Mouse (Mus musculus): ENCODE results near the gene Lpar4.

Lpar4 gene

DNA sequence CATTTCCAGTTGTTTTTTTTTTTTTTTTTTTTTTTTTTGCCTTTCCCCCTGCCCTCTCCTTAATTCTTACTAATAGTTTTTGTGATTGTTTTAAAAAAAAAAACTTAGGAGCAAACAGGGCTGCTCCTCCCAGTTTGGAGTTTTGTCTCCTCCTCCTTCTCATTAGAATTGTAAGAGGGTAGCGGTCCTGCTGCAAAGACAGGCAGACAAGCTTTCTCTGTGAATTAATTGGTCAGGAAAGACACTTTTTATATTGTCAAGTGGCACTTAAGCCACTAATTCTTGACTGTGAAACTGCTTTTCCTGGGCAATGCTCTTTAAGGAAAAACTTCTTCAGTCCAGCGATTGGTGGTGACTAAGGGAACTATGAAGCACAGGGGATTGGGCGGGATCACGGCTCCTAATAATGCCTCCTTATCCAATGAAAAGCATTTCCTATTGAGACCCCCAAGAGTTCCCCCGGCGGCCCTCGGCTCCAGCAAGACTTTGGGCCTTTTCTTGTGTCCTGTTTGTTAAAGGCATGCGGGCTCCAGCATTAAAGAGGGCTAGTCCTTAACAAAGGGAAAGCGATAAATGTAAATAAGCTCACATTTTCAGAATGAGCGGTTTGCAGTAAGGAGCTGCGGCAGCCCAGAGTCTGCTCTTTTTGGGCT lies at the start of gene Lpar4:
TSS of gene Lpar4 (plus strand) at position 451 of the 653 bp plus-strand sequence.
- in situ Hi-C loops (cut with MboI), result no loop called here

DNA sequence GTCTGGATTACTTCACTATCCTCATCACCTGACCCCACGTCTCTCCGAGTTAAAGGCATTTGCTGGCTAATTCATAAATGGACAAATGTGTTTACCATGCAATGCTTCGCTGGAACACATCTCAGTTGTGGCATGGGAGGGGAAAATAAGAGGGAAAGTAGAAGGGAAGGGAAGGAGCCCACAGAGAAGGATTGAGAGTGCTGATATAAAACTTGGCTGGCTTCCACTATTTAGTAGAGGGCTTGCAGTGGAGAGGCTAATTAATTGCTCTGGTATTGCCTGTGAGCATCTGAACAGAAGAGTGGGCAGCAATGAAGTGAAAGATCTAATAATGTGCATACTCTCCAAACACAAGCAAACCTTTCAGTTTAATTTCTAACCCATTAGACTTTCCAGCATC lies 49.0 kb upstream of the Lpar4 start:
- in situ Hi-C loops (cut with MboI), result no loop called here

DNA sequence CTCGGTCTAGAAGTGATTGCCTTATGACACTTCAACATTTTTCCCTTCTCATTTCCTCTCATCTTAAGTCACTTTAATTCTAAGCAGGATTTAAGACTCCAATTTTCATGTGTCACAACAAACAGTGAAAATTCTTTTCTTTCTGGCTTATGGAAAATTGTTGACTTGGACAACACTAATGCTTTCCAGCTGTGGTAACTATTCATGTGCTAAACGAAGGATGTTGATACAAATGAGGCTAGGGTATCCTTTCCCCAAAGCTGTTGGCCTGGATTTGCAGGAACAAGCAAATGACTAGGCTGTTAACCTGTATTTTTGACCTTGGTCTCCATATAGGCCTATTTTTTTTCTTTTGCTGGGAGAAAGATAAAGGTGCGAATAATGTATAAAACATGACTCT lies 48.5 kb upstream of the Lpar4 start:
- in situ Hi-C loops (cut with MboI), result no loop called here

DNA sequence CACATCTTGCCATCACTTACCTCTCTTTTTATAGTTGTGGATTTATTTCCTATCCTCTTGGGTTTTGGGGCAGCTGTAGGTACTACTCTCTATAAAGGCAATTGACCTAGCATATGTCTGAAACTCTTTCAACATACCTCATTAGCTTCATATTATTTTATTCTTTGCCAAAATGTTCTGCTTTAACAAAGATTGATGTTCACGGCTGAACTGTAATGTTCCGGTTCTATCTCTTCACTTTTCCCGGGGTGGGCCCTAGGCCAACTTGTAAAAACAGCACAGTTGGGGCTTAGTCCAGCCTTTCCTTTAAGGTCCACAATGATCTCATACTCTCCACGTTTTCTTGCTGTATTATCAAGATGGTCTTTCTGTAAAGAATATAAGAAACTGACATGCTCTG lies 48.1 kb upstream of the Lpar4 start:
- in situ Hi-C loops (cut with MboI), result no loop called here

DNA sequence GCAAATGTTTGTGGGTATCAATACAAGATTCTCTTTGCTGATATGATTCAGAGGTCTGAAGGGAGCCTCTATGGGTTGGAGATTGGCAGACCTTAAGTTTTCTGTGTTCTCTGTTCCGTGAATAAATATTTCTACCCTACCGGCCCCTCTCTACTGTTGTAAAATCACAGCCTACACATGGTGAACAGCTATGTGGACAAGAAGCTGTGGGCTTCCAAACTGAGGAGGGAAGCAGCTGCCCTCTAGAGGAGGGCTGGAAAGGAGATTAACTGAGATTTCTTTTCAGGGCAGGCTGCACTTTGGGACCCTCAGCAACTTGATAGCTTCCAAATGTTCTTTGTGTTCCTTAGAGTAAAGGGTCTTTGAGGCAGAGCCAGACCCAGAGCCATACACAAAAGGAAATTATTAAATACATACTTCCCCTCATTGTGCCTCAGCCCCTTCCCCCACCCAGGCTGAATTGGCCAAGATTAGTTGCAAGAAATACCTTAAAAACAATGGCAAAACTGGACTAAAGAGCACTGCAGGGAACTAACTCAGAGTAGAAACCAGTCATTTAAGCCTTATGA lies 22.6 kb upstream of the Lpar4 start:
- in situ Hi-C loops (cut with MboI), result no loop called here

DNA sequence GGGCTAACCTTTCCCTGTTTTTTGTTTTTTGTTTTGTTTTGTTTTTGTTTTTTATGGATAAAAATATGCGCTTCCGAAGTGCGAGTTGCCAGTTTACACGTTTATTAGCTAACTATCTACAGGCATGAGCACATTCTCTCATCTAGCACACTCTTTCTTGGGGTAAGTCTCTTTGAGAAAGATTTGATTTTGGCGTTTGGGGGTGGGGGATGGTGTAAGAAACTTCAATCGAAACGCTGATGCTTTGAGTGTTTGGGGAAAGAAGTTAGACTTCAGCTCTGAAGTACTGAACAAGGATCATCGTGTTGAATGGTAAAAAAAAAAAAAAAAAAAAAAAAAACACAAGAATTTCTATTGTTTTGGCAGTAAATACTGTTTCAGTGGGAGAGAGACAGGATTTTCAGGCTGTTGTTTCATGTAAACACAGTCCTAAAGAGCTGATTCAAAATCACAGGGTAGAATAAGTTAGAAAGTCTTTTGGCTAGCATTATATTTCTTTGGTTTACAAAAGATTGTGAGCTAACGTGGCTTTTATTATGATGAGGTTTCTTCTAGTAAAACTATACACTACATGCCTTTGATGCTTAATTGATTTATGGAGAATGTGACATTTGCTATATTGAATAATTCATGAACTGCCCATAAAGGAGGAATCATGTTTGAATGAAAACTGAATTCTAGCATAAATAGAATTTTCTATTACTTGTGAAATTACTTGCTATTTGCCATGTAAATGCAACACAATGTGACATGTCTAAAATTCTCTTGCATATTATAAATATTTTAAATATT lies 599 bp downstream of the Lpar4 start:
- in situ Hi-C loops (cut with MboI), result no loop called here

DNA sequence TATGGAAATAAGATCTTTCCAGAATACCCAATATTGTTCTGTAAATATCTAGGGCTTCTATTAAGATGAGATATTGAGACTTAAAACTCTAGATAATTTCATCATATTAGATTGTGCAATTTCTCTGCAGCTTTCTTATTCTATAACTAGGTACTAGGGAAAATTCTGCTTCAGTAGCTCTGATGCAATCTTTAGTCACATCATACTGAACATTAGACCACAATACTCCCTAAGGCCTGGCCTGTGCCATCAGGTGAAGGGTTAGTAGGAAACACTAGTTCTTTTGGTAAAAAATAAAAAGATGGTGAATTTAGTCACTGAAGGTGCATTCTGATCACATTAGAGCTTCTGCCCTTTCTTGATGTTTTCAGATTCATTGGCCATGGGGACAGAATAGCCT lies 4.1 kb downstream of the Lpar4 start:
- in situ Hi-C loops (cut with MboI), result no loop called here

DNA sequence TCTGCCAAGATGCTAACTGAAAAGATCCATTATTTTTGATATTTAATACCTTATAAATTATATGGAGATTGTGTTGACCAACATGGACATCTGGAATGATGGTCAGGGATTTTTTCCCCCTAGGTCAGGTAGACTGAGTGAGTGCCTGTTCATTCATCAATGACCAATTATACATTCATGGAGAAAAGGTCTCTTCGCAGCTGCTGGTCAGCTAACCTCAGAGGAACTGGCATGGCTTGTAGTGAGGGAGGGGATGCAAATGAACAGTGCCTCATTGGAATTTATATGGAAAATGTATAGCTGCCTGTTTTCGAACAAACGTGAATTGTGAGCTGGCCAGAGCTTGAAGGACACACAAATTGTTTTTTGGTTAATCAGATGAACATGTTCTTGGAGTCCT lies 18.9 kb downstream of the Lpar4 start:
- in situ Hi-C loops (cut with MboI), result no loop called here

DNA sequence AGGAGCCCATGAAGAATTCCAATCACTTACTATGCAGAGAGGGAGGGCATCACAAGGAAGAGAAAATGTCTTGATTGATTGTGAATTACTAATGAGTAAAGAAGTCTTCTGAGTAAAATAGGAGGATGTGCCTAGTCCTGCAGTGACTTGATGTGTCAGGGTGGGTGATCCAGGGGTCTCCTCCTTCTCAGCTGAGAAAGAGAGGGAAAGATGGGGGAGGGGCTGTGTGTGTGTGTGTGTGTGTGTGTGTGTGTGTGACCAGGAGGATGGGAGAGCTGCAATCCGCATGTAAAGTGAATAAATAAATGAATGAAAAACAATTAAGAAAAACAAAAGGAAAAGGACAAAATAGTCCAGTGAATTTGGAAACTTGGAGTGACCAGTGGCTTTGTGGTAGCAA lies 30.1 kb downstream of the Lpar4 start:
- in situ Hi-C loops (cut with MboI), result no loop called here

DNA sequence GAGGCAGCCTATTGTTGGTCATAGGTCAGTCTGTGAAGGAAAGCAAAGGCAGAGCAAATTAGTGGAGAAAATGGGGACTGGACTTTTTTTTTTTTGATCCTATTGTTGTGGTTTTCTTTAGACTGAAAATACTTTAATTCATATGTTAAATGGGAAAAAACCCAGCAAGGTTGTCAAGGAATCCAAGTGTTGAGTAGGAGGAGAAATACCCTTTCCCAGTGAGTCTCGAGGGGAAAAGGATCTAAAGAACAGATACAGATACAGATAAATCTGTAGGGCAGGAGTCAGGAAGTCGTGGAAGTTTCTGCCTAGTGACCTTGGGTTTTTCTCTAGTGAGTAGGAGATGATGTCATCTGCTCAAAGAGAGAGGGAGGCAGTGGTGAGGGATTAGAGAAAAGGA lies 30.6 kb downstream of the Lpar4 start:
- in situ Hi-C loops (cut with MboI), result no loop called here

DNA sequence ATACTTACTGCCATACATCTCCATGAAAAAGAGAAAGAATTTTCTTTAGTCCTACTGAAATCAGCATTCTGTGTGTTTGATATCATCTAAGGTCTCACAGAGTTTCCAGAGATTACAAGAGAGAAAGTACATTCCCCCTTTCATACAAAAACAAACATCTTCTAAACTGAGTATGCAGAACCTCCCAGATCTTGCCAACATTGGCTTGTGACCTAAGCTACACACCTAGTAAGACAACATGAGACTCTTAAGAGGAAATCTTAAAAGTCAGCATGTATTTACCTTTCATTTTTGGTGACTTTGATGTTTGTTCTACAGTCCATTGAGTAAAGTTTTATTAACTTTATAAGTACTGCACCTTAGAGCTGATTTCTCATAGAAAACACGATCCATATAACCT lies 33.4 kb downstream of the Lpar4 start:
- in situ Hi-C loops (cut with MboI), result no loop called here

DNA sequence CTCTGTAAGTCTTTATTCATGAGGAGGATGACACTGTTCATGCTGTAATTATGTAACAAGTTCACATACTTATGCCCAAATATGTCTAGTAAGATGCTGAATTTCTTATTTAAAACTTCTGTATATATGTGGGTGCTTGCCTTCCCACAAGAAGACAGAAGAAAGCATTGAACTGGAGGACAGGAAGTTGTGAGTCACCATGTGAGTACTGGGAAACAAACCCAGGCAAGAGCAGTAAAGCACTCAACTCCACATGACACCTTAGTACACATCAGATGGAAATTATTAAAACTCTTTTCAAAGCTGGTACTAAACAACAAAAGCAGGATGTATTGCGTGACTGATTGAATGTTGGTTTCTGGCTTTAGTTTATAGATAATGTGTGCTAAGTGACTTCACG lies 41.8 kb downstream of the Lpar4 start:
- in situ Hi-C loops (cut with MboI), result no loop called here

DNA sequence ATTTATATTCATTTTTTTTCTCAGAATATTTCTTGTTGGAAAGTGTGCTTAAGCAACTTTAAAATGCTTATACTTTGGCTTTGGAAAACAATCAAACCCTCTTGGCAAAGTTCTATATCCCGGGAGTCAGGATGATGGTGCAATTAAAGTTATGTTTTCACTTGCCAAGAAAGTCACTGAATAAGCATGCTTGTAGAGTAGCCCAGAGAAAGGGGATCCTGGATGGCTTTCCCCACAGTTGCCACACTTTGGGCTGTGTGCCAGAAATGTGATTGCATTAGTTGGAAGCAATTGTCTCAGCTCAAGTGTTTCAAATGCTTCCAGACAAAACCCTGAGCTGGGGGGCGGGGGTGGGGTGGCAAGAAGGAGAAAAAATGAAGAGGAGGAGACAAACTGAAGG lies 43.9 kb downstream of the Lpar4 start:
- in situ Hi-C loops (cut with MboI), result no loop called here

Data from mature B cell (primary cell).